Mouse (Mus musculus): ENCODE measurements around the gene Atp6v0a2. TPM values are rescaled to one million over a fixed set of nuclear protein-coding genes. Genes with fewer than 3 reads are reported as not detected.
A peak's percentile ranks its signal among the peaks of the same experiment; 100 is the strongest.
"Not testable (repeated sequence)": the region's sequence is repeated elsewhere in the genome, so short reads cannot be mapped to it uniquely, and the experiment has no call there.

Atp6v0a2 gene
- total RNA-seq (2021): 10 to 100 TPM; 54.1 to 59.2 TPM
- long read RNA-seq, experiment 1, full-length matches to known transcripts: 56 of 79 reads
- long read RNA-seq, experiment 1, partial matches to known transcripts: 11 of 79 reads
- long read RNA-seq, experiment 1, other reads (novel, unspliced or antisense): 12 of 79 reads
- long read RNA-seq, experiment 2, full-length matches to known transcripts: 39 of 53 reads
- long read RNA-seq, experiment 2, partial matches to known transcripts: 5 of 53 reads
- long read RNA-seq, experiment 2, other reads (novel, unspliced or antisense): 9 of 53 reads

- DNase-seq: peak; percentile 99
These were observed at the start of gene Atp6v0a2 for GRCm38 (mm10) chr5:124628448-124629363. TSS of gene Atp6v0a2 (plus strand) at chr5:124628576.

- peak; percentile 97 for DNase-seq
These were observed 49.6 kb upstream of the Atp6v0a2 start, which contains the start of the genes Eif2b1 and Gtf2h3 for GRCm38 (mm10) chr5:124578633-124579317. TSS of gene Eif2b1 (minus strand) at chr5:124579131. TSS of gene Gtf2h3 (plus strand) at chr5:124579140.

GRCm38 (mm10) chr5:124582515-124582914 lies 45.9 kb upstream of the Atp6v0a2 start:
- peak; percentile 38 for DNase-seq

- no peak for DNase-seq
These were observed 35.6 kb upstream of the Atp6v0a2 start for GRCm38 (mm10) chr5:124592768-124593167.

GRCm38 (mm10) chr5:124598224-124599174 lies 29.9 kb upstream of the Atp6v0a2 start:
- peak; percentile 96 for DNase-seq

- not testable (repeated sequence) for DNase-seq
These were observed 28.6 kb upstream of the Atp6v0a2 start for GRCm38 (mm10) chr5:124599726-124600125.

GRCm38 (mm10) chr5:124602349-124602748 lies 26.0 kb upstream of the Atp6v0a2 start:
- peak; percentile 81 for DNase-seq

DNA sequence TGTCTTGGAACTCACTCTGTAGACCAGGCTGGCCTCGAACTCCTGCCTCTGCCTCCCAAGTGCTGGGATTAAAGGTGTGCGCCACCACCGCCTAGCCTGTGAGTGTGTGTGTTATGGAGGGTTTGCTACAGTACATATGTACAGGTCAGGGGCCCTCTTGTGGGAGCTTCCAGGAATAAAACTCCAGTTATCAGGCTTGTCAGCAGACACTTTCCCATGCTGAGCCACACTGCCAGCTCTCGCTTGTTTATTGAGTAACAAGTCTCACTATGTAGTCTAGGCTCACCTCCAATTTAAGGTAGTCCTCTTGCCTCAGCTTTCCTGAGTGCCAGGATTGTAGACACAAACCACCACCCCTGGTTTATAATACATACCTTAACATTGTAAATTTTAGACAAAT lies 24.1 kb upstream of the Atp6v0a2 start:
- no peak for DNase-seq

DNA sequence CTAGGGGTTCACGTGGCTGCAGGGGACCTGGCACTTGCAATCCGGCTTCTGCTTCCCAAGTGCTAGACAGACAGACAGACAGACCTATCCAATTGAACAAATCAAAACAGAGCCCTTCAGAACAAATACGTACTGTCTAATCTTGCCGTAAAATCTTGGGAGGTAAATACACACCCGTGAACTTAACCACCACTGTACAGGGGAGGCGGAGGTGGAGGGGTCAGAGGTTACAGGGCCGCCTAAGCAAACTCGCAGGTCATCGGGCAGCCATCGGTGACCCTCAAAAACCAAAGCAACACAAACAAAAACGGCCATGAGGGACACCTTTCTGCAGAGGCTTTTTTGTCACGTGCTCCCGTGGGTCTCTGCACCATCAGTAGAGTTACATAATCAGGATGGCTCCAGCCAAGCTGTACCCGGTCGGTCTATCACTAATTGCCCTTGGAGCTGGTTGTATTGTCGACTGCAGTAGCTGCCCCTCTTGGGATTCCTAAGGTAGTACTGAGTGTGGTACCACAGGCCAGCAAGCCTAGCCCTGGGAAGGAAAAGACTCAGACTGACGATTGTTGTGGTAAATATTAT lies 23.2 kb upstream of the Atp6v0a2 start:
- DNase-seq: no peak

DNA sequence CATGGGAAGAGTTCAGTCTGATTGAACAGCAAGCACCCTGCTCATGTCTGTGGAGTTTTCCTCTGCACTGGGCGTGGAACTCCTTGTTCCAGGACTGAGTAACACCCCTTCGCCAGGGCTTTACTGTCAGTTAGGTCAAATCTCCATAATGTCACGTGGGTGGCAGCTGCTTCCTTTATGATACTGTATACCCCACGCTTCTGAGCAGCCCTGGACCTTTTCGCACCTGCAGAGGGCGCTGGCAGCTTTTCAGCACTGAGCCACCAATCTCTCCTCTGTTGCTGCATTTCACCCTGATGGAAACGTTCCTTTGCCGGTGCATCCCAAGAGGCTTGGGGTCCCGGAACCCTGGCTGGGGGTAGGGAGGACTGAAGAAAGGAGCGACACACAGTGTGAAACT lies 17.4 kb upstream of the Atp6v0a2 start:
- DNase-seq: no peak

DNA sequence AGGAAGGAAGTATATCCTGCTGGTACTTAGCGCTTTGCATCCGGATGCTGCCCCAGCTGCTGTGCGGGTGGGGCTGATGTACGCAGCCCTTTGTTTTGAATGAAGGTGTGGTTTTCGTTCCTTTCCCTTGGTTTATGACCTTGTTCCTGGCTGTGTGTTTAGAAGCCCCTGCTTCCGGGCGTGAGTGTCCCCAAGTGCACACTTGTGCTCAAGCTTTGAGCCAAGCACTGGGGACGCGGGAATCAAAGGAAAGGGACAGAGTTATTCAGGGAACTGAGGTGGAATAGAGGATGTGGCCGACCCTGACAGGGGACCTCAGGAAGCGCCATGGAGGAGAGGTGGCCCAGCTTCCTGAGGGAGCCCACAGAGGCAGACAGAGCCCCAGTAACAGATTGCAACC lies 13.7 kb upstream of the Atp6v0a2 start:
- DNase-seq: no peak

GRCm38 (mm10) chr5:124618711-124619110 lies 9.7 kb upstream of the Atp6v0a2 start:
- DNase-seq: no peak

- no peak for DNase-seq
These were observed 7.0 kb upstream of the Atp6v0a2 start for GRCm38 (mm10) chr5:124621362-124621761.

DNA sequence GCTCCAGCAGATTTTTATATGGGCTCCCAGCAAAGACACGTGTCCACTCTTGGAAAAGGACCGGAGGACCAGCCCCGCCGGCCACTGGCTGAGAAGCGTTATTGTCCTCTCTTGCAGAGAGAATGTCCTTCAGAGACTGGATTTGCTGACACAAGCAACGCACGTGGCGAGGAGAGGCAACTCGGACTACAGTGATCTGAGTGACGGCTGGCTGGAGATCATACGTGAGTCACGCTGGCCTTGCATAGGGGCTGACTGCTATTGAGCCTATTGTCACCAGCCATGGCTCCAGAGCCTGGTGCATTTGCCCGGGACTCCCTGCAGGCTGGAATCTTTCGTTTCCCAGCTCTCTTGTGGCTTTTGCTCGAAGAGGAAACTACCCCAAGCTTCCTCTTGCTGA lies 5.5 kb upstream of the Atp6v0a2 start:
- peak; percentile 75 for DNase-seq

DNA sequence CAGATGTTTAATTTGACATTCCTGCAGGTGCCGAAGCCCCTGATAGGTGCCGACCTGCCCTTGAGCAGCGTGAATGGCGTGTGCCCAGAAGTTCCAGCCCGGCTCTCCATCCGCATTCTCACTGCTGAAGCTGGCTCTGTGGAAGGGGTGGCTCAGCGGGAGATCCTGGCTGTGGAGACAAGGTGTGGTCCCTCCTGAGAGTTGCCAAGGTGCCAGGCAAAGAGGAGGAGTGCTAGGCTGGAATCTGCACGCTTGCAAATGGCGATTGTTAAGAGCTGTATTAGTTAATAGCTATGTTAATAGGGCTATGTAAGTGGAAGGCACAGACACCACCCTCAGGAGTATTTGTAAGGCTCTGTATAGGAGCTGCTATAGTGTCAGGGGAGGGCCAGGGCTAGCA lies 4.1 kb upstream of the Atp6v0a2 start:
- DNase-seq: no peak

DNA sequence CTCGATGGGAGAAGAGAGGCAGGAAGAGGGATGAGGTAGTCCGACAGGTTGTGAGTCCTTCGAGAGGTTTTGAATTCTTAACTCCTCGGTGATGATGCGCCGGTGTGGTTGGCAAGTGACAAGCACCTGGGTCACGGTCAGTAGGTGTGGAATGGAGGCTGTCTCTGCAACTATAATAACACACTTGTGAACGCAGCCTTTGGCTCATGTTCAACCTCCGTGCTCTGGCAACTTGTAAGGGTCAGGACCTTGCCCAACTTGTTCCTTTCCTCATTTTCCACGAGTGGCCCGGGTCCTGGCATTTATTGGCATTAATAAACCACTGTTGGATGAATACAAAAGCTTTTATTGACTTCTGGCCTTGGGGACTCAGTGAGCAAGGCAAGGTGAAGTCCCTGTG lies 1.3 kb downstream of the Atp6v0a2 start:
- peak; percentile 23 for DNase-seq

DNA sequence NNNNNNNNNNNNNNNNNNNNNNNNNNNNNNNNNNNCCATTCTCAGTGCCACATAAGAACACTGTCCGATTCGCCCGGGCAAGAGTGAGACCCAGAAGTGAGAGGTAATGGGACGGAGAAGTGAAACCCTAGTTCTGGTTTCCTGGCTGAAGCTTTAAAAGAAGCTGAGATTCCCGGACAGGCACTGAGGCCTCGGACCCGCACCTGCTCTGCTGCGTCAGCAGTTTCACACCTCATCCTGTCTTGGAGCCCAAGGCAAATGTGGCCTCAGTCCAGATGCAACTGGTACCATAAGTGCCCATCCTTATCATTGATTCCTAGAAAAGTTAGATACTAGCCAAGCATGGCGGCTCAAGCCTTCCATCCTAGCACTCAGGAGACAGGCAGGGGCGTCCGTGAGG lies 3.3 kb downstream of the Atp6v0a2 start:
- no peak for DNase-seq

GRCm38 (mm10) chr5:124632461-124632860 lies 4.1 kb downstream of the Atp6v0a2 start:
- DNase-seq: no peak

- no peak for DNase-seq
These were observed 5.0 kb downstream of the Atp6v0a2 start for GRCm38 (mm10) chr5:124633425-124633824.

GRCm38 (mm10) chr5:124635068-124635467 lies 6.7 kb downstream of the Atp6v0a2 start:
- DNase-seq: peak; percentile 38

GRCm38 (mm10) chr5:124636139-124636538 lies 7.8 kb downstream of the Atp6v0a2 start:
- DNase-seq: no peak
